Mouse (Mus musculus): ENCODE measurements around the gene Sptlc3.

DNA sequence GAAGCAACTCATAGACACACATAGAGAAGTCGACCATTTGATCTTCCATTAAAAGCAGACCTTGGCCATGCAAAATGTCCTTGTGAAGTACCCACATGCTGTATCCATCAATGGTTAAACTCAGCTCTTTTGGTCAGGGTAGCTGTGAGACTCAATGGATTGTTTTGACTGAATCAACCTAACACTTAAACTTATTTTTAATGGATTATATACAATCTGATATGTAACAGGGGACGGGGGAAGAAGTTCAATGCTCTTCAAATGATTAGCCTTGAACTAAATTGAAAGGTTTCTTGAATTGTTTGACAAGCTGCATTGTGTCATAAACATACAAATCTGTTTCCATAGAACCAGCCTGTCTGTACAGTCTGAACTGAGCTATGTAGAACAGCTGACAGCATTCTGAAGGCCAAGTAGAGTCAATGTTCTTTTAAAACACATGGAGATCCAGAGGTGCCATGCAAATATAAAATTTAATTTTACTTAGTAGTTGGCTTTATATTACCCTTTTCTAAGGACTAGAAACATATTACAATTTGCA lies 94.0 kb downstream of the Sptlc3 start:
- TF ChIP-seq CTCF (IDR thresholded peaks at IDR 0.05 in 2 of 3, conservative IDR thresholded peaks at IDR 0.05 in 1 of 3; ENCODE audit: control insufficient read depth in 1 of 3, insufficient read depth in 1 of 3, low read depth in 2 of 3, low read length in 3 of 3, poor library complexity in 1 of 3, severe bottlenecking in 1 of 3) (no peak), POLR2A (IDR thresholded peaks at IDR 0.05; ENCODE audit: control insufficient read depth in 1 of 2, insufficient read depth in 1 of 2, low read depth in 1 of 2, low read length in 2 of 2, poor library complexity in 1 of 2) (no peak), TCF12 (IDR thresholded peaks at IDR 0.05; ENCODE audit: low read depth, low read length) (no peak), TAL1 (IDR thresholded peaks at IDR 0.05; ENCODE audit: low read length) (no peak), EP300 (IDR thresholded peaks at IDR 0.05; ENCODE audit: low read depth in 1 of 2, low read length in 2 of 2) (no peak)

Data from MEL (cell line).